Mouse (Mus musculus): ENCODE data around the gene Sprtn.

Gene Sprtn

GRCm38 (mm10) chr8:124944406-124944805, 46.7 kb downstream of the Sprtn start:
- DNase-seq (ENCODE audit: low spot score in 2 of 2) = no peak

- DNase-seq (ENCODE audit: low spot score in 2 of 2) = peak; percentile 19 to 33
These were observed 50.4 kb downstream of the Sprtn start for GRCm38 (mm10) chr8:124947865-124948732.

GRCm38 (mm10) chr8:124948733-124949111, 51.0 kb downstream of the Sprtn start:
- DNase-seq (ENCODE audit: low spot score in 2 of 2) = no peak

- DNase-seq (ENCODE audit: low spot score in 2 of 2) = peak; percentile 43 to 44
These were observed 51.8 kb downstream of the Sprtn start, which contains the start of gene Egln1 for GRCm38 (mm10) chr8:124949209-124950068. Egln1 (minus strand) TSS chr8:124949324.

GRCm38 (mm10) chr8:124950069-124950456, 52.4 kb downstream of the Sprtn start:
- DNase-seq (ENCODE audit: low spot score in 2 of 2) = no peak

- no peak for DNase-seq (ENCODE audit: low spot score in 2 of 2)
These were observed 53.2 kb downstream of the Sprtn start for GRCm38 (mm10) chr8:124950865-124951264.

GRCm38 (mm10) chr8:124953188-124953587, 55.5 kb downstream of the Sprtn start:
- DNase-seq (ENCODE audit: low spot score in 2 of 2) = no peak

- no peak for DNase-seq (ENCODE audit: low spot score in 2 of 2)
These were observed 56.9 kb downstream of the Sprtn start for GRCm38 (mm10) chr8:124954572-124955082.
